Mouse (Mus musculus): ENCODE measurements around the gene Rabif. TPM values are rescaled to one million over a fixed set of nuclear protein-coding genes. Genes with fewer than 3 reads are reported as not detected.

Rabif gene
- total RNA-seq, 2 experiments from 2014 or later = 30.1 to 32.3 TPM

GRCm38 (mm10) chr1:134535513-134535912, 41.1 kb downstream of the Rabif start:
- intact Hi-C loops (cut with DNase I) = no loop called here
- no peak for DNase-seq (ENCODE audit: low spot score in 2 of 2)

- no peak for DNase-seq (ENCODE audit: low spot score in 2 of 2)
These were observed 46.2 kb downstream of the Rabif start for GRCm38 (mm10) chr1:134540610-134541009.

GRCm38 (mm10) chr1:134548231-134548630, 53.8 kb downstream of the Rabif start:
- intact Hi-C loops (cut with DNase I) = no loop called here
- no peak for DNase-seq (ENCODE audit: low spot score in 2 of 2)

More at GRCm38 (mm10) chr1:134540610-134541009, 46.2 kb downstream of the Rabif start:
- intact Hi-C loops (cut with DNase I) = no loop called here

- intact Hi-C loops (cut with DNase I) = no loop called here
- no peak for DNase-seq (ENCODE audit: low spot score in 2 of 2)
These were observed 55.2 kb downstream of the Rabif start, which contains the start of gene Mgat4e for GRCm38 (mm10) chr1:134549632-134550132. TSS of gene Mgat4e (minus strand) at chr1:134549682.

GRCm38 (mm10) chr1:134551869-134552268, 57.4 kb downstream of the Rabif start:
- intact Hi-C loops (cut with DNase I) = no loop called here
- no peak for DNase-seq (ENCODE audit: low spot score in 2 of 2)

GRCm38 (mm10) chr1:134552396-134552795, 57.9 kb downstream of the Rabif start:
- intact Hi-C loops (cut with DNase I) = no loop called here
- no peak for DNase-seq (ENCODE audit: low spot score in 2 of 2)

- DNase-seq (ENCODE audit: low spot score in 2 of 2) = peak in 1 of 2 experiments; percentile 9
- intact Hi-C loops (cut with DNase I) = loop anchor here (5.0 kb wide), 2 partner anchors 33 to 478 kb away; partner anchors contain the start of gene Btg2
These were observed 60.9 kb downstream of the Rabif start for GRCm38 (mm10) chr1:134555240-134555870.

- intact Hi-C loops (cut with DNase I) = loop anchor here (5.0 kb wide), 2 partner anchors 34 to 479 kb away; partner anchors contain the start of gene Btg2
- DNase-seq (ENCODE audit: low spot score in 2 of 2) = peak; percentile 62 to 76
These were observed 61.6 kb downstream of the Rabif start for GRCm38 (mm10) chr1:134555871-134556670.

- intact Hi-C loops (cut with DNase I) = loop anchor here (5.0 kb wide), 2 partner anchors 34 to 479 kb away; partner anchors contain the start of gene Btg2
- peak; percentile 94 to 97 for DNase-seq (ENCODE audit: low spot score in 2 of 2)
These were observed 62.3 kb downstream of the Rabif start for GRCm38 (mm10) chr1:134556671-134557218.

Other genes with a start within 250 kb of the Rabif start
- gene Myog, start 204.7 kb upstream of the Rabif start, total RNA-seq (2021) = not detected
- 10 to 100 TPM; 55.0 to 61.6 TPM for gene Ppfia4, start 161.7 kb upstream of the Rabif start, total RNA-seq (2021)
- 10 to 100 TPM; 67.6 to 95.0 TPM for gene Tmem183a, start 132.7 kb upstream of the Rabif start, total RNA-seq (2021)
- not detected for gene 4933406M09Rik, start 108.7 kb upstream of the Rabif start, total RNA-seq (2021)
- gene Cyb5r1, start 89.1 kb upstream of the Rabif start, total RNA-seq (2021) = 10 to 100 TPM; 15.9 TPM
- gene Adipor1, start 79.3 kb upstream of the Rabif start, total RNA-seq (2021) = 10 to 100 TPM; 63.4 to 66.2 TPM
- gene Klhl12, start 39.1 kb upstream of the Rabif start, total RNA-seq (2021) = 10 to 100 TPM; 35.4 to 37.1 TPM
- not detected for gene Mgat4e, start 55.0 kb downstream of the Rabif start, total RNA-seq (2021)
- gene Kdm5b, start 65.5 kb downstream of the Rabif start, total RNA-seq (2021) = 10 to 100 TPM; 59.0 to 63.2 TPM
- 10 to 100 TPM; 35.2 to 36.0 TPM for gene Syt2, start 152.0 kb downstream of the Rabif start, total RNA-seq (2021)

Data from left cerebral cortex, postnatal 14 days (tissue).